In the genomic region with DNA sequence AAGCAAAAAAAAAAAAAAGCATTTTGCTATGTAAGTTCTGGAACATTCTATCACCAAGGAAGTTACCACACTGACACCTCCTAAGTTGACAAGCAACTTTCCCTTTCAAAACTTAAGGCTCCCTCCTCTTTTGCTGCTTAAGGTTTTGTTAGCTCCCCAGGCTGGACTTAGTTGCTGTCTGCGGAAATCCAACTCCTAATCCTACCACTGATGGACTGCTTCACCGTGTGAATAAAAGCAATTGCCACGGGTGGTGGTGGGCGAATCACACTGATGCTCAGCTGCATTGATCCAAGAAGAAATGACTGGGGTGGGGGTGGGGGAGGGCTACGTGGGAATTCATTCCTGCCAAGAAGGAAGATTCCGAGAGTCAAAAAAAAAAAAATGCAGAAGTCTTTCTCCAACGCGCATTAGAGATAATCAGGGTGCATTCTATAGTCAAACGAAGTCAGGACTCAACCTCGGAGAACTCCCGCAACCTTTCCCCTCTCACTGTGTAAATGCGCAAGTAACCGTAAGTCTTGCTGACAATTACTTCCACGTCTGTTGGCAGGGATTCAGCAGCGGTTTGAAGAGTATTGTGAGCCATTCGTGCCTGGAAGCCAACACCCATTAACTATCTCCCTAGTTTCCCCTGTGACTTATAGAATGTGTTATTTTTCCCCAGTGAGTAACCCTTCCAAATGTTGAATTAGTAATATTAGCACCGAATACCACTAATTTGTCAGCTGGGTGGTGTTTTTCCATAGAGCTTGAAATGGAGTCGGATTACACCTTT, we compare ENCODE assay signal across 13 mouse cellular contexts.
A peak's percentile ranks its signal among the peaks of the same experiment; 100 is the strongest.
DNase-seq lines count a peak whose midpoint lies in the region; ATAC-seq lines count a peak whose summit lies in the region.
"Had no signal": no experiment of that assay in that cellular context is flagged by ENCODE, and none has a peak within 500 bp of the region (broad histone marks: within the 10 kb centered on the region; RNA-seq: fewer than 3 reads in every experiment).

No protein-coding gene starts in this region.

- H3K4me3 ChIP-seq in heart, embryonic 10.5 days: no peak overlapping the region
- no peak overlapping the region for H3K4me3 ChIP-seq in midbrain, embryonic 11.5 days (ENCODE audit: low read depth, low read length)
- H3K4me3 ChIP-seq in midbrain, embryonic 13.5 days (replicated peaks): no peak overlapping the region
- no peak overlapping the region for H3K4me3 ChIP-seq in forebrain, embryonic 14.5 days (ENCODE audit: low read depth, low read length)
- H3K4me3 ChIP-seq: embryonic facial prominence, embryonic 12.5 days; heart, embryonic 15.5 days; intestine, embryonic 15.5 days had no signal

- 72% methylated on average over 18 of the region's 18 CpGs for WGBS in heart, embryonic 10.5 days
- WGBS in midbrain, embryonic 11.5 days: 53% methylated on average over 18 of the region's 18 CpGs
- WGBS in midbrain, embryonic 13.5 days: 54% methylated on average over 18 of the region's 18 CpGs
- WGBS in forebrain, embryonic 14.5 days: 33% methylated on average over 18 of the region's 18 CpGs

- peaks cover 6% of the 10 kb centered on the region; the same call in 1 of the 2 replicates for H3K4me1 ChIP-seq in heart, embryonic 10.5 days
- H3K4me1 ChIP-seq in midbrain, embryonic 11.5 days (ENCODE audit: control insufficient read depth, insufficient read depth, low read length): no peaks in the 10 kb centered on the region
- no peaks in the 10 kb centered on the region for H3K4me1 ChIP-seq in midbrain, embryonic 13.5 days (replicated peaks)
- no peaks in the 10 kb centered on the region for H3K4me1 ChIP-seq in forebrain, embryonic 14.5 days (ENCODE audit: control insufficient read depth, insufficient read depth, low read length)
- H3K4me1 ChIP-seq: intestine, embryonic 15.5 days had no signal

- no peaks in the 10 kb centered on the region for H3K36me3 ChIP-seq in heart, embryonic 10.5 days
- H3K36me3 ChIP-seq in midbrain, embryonic 11.5 days (ENCODE audit: control insufficient read depth, insufficient read depth, low read length): no peaks in the 10 kb centered on the region
- no peaks in the 10 kb centered on the region for H3K36me3 ChIP-seq in midbrain, embryonic 13.5 days
- H3K36me3 ChIP-seq in forebrain, embryonic 14.5 days (ENCODE audit: control insufficient read depth, insufficient read depth, low read length): no peaks in the 10 kb centered on the region
- H3K36me3 ChIP-seq: embryonic facial prominence, embryonic 12.5 days; heart, embryonic 15.5 days; intestine, embryonic 15.5 days had no signal

- no peak overlapping the region for H3K4me2 ChIP-seq in midbrain, embryonic 11.5 days
- H3K4me2 ChIP-seq in midbrain, embryonic 13.5 days (replicated peaks): no peak overlapping the region
- peak overlapping the region; percentile 20 for H3K4me2 ChIP-seq in forebrain, embryonic 14.5 days (ENCODE audit: low read length)
- H3K4me2 ChIP-seq: embryonic facial prominence, embryonic 12.5 days; heart, embryonic 15.5 days; intestine, embryonic 15.5 days had no signal

- no peak overlapping the region for H3K27ac ChIP-seq in heart, embryonic 10.5 days
- H3K27ac ChIP-seq in midbrain, embryonic 11.5 days (ENCODE audit: low read depth, low read length): no peak overlapping the region
- H3K27ac ChIP-seq in midbrain, embryonic 13.5 days: no peak overlapping the region
- H3K27ac ChIP-seq in forebrain, embryonic 14.5 days (ENCODE audit: low read depth, low read length): no peak overlapping the region
- H3K27ac ChIP-seq: embryonic facial prominence, embryonic 12.5 days; heart, embryonic 15.5 days; intestine, embryonic 15.5 days; macrophage had no signal

- no peak for ATAC-seq in midbrain, embryonic 11.5 days (ENCODE audit: low FRiP score)
- ATAC-seq in midbrain, embryonic 13.5 days: no peak
- ATAC-seq in forebrain, embryonic 14.5 days: no peak
- ATAC-seq: intestine, embryonic 15.5 days had no signal

- H3K9ac ChIP-seq in midbrain, embryonic 11.5 days (ENCODE audit: low read length): no peak overlapping the region
- H3K9ac ChIP-seq in midbrain, embryonic 13.5 days (replicated peaks): no peak overlapping the region
- H3K9ac ChIP-seq in forebrain, embryonic 14.5 days (ENCODE audit: low read length): no peak overlapping the region
- H3K9ac ChIP-seq: embryonic facial prominence, embryonic 12.5 days; heart, embryonic 15.5 days; intestine, embryonic 15.5 days had no signal

- H3K9me3 ChIP-seq in heart, embryonic 10.5 days: no peaks in the 10 kb centered on the region
- no peaks in the 10 kb centered on the region for H3K9me3 ChIP-seq in midbrain, embryonic 11.5 days (ENCODE audit: control insufficient read depth, low read length)
- H3K9me3 ChIP-seq in midbrain, embryonic 13.5 days: no peaks in the 10 kb centered on the region
- H3K9me3 ChIP-seq in forebrain, embryonic 14.5 days (replicated peaks; ENCODE audit: control insufficient read depth, low read length): no peaks in the 10 kb centered on the region
- H3K9me3 ChIP-seq: embryonic facial prominence, embryonic 12.5 days; heart, embryonic 15.5 days; intestine, embryonic 15.5 days had no signal

- no peaks in the 10 kb centered on the region for H3K27me3 ChIP-seq in heart, embryonic 10.5 days (ENCODE audit: insufficient read depth, poor library complexity, severe bottlenecking)
- no peaks in the 10 kb centered on the region for H3K27me3 ChIP-seq in midbrain, embryonic 11.5 days (ENCODE audit: control insufficient read depth, insufficient read depth, low read length)
- H3K27me3 ChIP-seq in midbrain, embryonic 13.5 days: no peaks in the 10 kb centered on the region
- no peaks in the 10 kb centered on the region for H3K27me3 ChIP-seq in forebrain, embryonic 14.5 days (replicated peaks; ENCODE audit: control insufficient read depth, insufficient read depth, low read length)
- H3K27me3 ChIP-seq: embryonic facial prominence, embryonic 12.5 days; heart, embryonic 15.5 days; intestine, embryonic 15.5 days had no signal

- DNase-seq in heart, adult 11 months: peak; percentile 68
- DNase-seq in heart, embryonic 10.5 days (ENCODE audit: low spot score): no peak
- DNase-seq in midbrain, embryonic 11.5 days (ENCODE audit: low spot score, missing footprints): peak; percentile 82
- peak; percentile 63 for DNase-seq in forebrain, embryonic 14.5 days (ENCODE audit: low spot score)
- DNase-seq in retina, embryonic 14.5 days (ENCODE audit: low spot score): peak; percentile 46
- no peak for DNase-seq in thymus, adult 18-20 months
- no peak for DNase-seq in right cerebral cortex, postnatal 25 days
- DNase-seq: cerebellum, adult 8-10 months had no signal

Comparison
In these comparisons a context has a peak if more than half of its experiments do, and no peak if none do; other contexts are left out.
1. DNase-seq: peak in heart, adult 11 months (single experiment), midbrain, embryonic 11.5 days (single experiment), forebrain, embryonic 14.5 days (single experiment) and retina, embryonic 14.5 days (single experiment); none in heart, embryonic 10.5 days (single experiment), thymus, adult 18-20 months (0 of 2) and right cerebral cortex, postnatal 25 days (single experiment).